Mouse (Mus musculus): ENCODE measurements at regions not wholly inside any gene's neighbourhood (a gene's known extent, or its start where the extent isn't known, plus 50 kb on each side); places are given as distances from the start of the nearest gene placed in this dataset.

DNA sequence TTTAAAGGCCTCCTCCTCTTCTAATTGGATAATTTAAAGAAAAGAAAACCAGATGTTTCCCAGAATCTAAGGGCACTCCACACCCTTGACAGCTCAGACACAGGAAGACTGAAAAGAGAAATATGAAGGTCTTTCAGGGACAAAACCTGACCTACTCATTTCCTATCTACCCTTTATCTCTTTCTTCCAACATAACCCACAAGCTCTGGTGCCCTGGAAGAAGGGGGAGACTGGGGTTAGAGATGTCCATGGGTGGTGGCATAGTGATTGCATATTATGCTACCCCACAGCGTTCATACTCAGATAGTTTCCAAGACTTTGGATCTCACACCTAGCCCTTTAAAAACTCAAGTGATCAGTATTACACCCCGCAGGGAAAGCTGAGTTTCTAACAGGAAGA, 105.8 kb upstream of the Vldlr start:
- TF ChIP-seq POU5F1 (IDR thresholded peaks at IDR 0.05; ENCODE audit: borderline replicate concordance, low read length): no peak
- no peak for TF ChIP-seq NANOG (IDR thresholded peaks at IDR 0.05; ENCODE audit: borderline replicate concordance, low read length)
- no peak for TF ChIP-seq CTCF (conservative IDR thresholded peaks at IDR 0.05; ENCODE audit: low read length)

All from E14TG2a.4 (cell line).